Mouse (Mus musculus): ENCODE data around the gene Tktl1. TPM values are rescaled to one million over a fixed set of nuclear protein-coding genes. Genes with fewer than 3 reads are reported as not detected.

Tktl1 gene
- total RNA-seq (2023) = under 1 TPM in 1 of 2 experiments, not detected in 1; 0.13 TPM

DNA sequence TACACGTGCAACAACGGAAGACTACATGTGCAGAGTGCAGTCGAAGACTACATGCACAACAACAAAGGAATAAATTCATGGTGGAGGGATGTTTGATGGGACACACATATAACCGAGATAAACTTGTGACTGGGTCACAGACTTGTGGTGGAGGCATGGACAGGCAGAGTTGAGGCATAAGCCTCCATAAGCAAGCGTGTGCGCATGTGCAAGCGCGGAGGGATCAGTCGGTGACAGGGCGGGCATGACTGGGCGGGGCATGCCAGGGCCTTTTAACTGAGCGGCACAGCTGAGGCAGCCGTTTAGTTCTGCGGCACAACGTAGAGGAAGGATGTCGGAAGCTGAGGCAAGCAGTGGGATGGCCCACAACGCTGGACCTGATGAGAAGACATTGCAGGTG is at the start of gene Tktl1:
TSS of gene Tktl1 (plus strand) at position 301 of the 400 bp plus-strand sequence.

DNA sequence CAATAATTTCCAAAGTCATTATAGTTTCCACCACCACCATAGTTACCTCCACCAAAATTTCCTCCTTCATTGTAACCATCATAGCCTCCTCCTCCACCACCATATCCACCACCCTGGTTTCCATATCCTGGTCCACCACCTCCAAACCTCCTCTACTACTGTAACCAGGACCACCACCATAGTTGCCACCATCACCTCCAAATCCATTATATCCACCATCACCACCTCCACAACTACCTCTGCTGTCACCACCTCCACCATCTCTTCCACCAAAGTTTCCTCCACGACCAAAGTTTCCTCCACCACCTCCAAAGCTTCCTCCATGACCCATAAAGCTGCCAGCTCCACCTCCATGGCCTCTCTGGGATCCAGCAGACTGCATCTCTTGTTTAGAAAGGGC is 41.8 kb upstream of the Tktl1 start, which contains the start of gene Mecp2:
TSS of gene Mecp2 (minus strand) at position 101 of the 400 bp plus-strand sequence.

GRCm38 (mm10) chrX:74167738-74168137 is 9.3 kb upstream of the Tktl1 start, which contains the start of gene Tex28:
Gene Tex28, minus strand, starts transcription at chrX:74167838.

GRCm38 (mm10) chrX:74249615-74250014 is 72.6 kb downstream of the Tktl1 start, which contains the start of gene Flna:
Gene Flna, minus strand, starts transcription at chrX:74249820.

DNA sequence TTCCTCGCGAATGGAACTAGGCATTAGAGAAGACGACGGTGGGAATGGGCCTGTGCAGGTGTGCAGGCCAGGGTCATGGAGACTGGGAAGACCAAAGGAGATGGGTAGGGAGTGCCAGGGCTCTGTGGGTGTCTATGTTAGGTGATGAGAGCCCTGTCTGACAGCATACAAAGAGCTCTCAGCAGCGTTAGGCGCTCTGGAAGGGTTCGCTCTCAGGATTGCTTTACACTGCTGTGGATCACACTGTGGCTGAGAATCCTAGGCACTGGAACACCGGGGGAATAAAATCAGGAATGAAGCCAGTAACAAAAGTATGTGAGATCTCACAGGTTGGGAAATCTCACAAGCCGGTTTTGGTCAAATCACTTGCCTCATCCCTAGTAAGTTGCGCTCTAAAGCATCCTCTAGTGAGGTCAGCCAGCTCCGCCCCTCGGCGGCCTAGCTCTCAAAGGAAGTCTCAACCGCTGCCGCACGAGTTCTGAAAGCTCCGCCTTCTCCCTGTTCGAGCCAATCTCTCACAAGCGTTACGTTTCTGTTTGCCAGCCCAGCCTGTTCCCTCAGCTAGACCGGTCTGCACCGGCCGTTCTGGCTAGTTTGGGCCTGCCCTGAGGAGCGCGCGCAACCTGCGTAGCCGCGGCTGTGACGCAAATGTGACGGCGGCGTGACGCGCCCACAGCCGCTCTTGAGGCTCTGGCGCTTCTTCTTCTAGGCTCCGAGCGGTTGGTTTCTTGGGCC is 77.3 kb downstream of the Tktl1 start, which contains the start of gene Emd:
TSS of gene Emd (plus strand) at position 535 of the 735 bp plus-strand sequence.

Other genes with a start within 250 kb of the Tktl1 start
- 10 to 100 TPM; 13.8 to 16.6 TPM for gene Renbp, start 246.4 kb upstream of the Tktl1 start, total RNA-seq (2023)
- gene Hcfc1, start 210.9 kb upstream of the Tktl1 start, total RNA-seq (2023) = 10 to 100 TPM; 81.1 to 89.4 TPM
- 10 to 100 TPM; 68.9 to 70.8 TPM for gene Irak1, start 153.3 kb upstream of the Tktl1 start, total RNA-seq (2023)
- gene Opn1mw, start 49.8 kb upstream of the Tktl1 start, total RNA-seq (2023) = not detected
- 10 to 100 TPM; 22.9 to 29.2 TPM for gene Mecp2, start 41.9 kb upstream of the Tktl1 start, total RNA-seq (2023)
- not detected for gene Tex28, start 9.4 kb upstream of the Tktl1 start, total RNA-seq (2023)
- gene Flna, start 72.6 kb downstream of the Tktl1 start, total RNA-seq (2023) = 1,000 to 10,000 TPM; 1,510 to 1,605 TPM
- 10 to 100 TPM; 54.5 to 65.1 TPM for gene Emd, start 77.4 kb downstream of the Tktl1 start, total RNA-seq (2023)
- 100 to 1,000 TPM; 403 to 503 TPM for gene Rpl10, start 93.6 kb downstream of the Tktl1 start, total RNA-seq (2023)
- 10 to 100 TPM; 41.3 to 46.0 TPM for gene Taz, start 104.7 kb downstream of the Tktl1 start, total RNA-seq (2023)
- gene Dnase1l1, start 105.1 kb downstream of the Tktl1 start, total RNA-seq (2023) = 10 to 100 TPM; 40.6 to 41.7 TPM
- gene Atp6ap1, start 119.8 kb downstream of the Tktl1 start, total RNA-seq (2023) = 100 to 1,000 TPM; 178 to 188 TPM
- 100 to 1,000 TPM; 233 to 246 TPM for gene Gdi1, start 127.7 kb downstream of the Tktl1 start, total RNA-seq (2023)
- gene Fam50a, start 135.8 kb downstream of the Tktl1 start, total RNA-seq (2023) = 10 to 100 TPM; 37.9 to 43.4 TPM
- 1 to 10 TPM in 1 of 2 experiments, under 1 TPM in 1; 0.20 to 1.6 TPM for gene Plxna3, start 151.8 kb downstream of the Tktl1 start, total RNA-seq (2023)
- 10 to 100 TPM; 23.3 to 27.5 TPM for gene Lage3, start 176.4 kb downstream of the Tktl1 start, total RNA-seq (2023)
- gene Ubl4a, start 196.0 kb downstream of the Tktl1 start, total RNA-seq (2023) = 10 to 100 TPM; 24.7 to 31.6 TPM
- gene Slc10a3, start 196.1 kb downstream of the Tktl1 start, total RNA-seq (2023) = 10 to 100 TPM; 14.6 to 16.5 TPM
- 10 to 100 TPM in 1 of 2 experiments, 1 to 10 TPM in 1; 9.9 to 11.0 TPM for gene Fam3a, start 216.0 kb downstream of the Tktl1 start, total RNA-seq (2023)
- 10 to 100 TPM; 32.5 to 40.3 TPM for gene Ikbkg, start 216.0 kb downstream of the Tktl1 start, total RNA-seq (2023)